Mouse (Mus musculus): ENCODE measurements around the gene Gm4869. TPM values are rescaled to one million over a fixed set of nuclear protein-coding genes. Genes with fewer than 3 reads are reported as not detected.
"Not testable (repeated sequence)": the region's sequence is repeated elsewhere in the genome, so short reads cannot be mapped to it uniquely, and the experiment has no call there.

Gene Gm4869
- total RNA-seq, 4 experiments from 2014 or later, result not detected

DNA sequence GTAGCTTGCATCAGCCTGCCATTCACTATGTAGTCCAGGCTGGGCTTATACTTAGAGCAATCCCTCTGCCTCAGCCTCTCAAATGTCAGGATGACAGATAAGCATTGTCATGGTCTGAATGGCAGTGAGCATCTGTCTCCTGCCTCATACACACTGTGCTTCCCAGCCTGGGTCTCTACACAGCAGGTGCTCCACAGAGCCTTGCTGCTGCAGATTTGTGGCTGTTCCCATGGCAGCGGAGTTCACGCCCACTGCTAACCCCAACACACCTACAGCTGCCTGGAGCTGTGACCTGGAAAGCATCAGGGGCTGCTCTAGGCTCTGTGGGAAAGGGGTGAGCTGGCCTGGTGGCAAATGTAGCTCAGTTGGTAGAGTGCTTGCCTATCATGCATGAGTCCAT is 19.5 kb downstream of the Gm4869 start:
- DNase-seq (ENCODE audit: low spot score in 2 of 2), result no peak

DNA sequence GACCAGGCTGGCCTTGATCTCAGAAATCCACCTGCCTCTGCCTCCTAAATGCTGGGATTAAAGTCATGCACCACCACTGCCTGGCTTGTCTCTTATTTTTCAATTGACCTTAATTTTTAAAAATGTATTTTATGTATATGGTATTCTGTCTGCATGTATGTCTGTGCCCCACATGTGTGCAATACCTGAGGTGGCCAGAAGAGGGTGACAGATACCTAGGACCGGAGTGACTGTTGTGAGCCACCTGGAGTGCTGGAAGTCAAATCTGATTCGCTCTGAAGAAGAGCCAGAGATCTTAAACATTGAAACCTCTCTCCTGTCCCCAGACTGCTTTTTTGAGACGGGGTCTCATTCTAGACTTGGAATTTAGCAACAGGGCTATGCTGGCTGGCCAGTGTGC is 26.9 kb downstream of the Gm4869 start:
- DNase-seq (ENCODE audit: low spot score in 2 of 2), result no peak

DNA sequence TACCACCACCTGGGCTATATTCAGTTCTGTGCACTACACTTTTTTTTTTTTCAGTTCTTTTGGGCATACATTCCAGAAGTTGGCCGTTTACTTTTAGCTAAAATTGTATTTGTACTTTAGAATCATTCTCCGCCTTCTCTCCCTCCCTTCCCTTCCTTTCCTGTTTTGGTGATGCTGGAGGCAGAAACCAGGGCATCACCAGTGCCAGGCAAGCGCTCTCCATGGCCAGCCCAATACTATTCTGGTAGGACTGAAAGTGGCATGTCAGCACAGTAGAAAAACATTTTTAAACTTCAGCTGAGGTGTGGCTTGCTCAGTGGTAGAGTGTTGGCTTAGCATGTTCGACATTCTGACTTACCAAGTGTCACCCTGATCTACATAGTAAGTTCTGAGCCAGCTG is 36.0 kb downstream of the Gm4869 start:
- no peak for DNase-seq (ENCODE audit: low spot score in 2 of 2)

DNA sequence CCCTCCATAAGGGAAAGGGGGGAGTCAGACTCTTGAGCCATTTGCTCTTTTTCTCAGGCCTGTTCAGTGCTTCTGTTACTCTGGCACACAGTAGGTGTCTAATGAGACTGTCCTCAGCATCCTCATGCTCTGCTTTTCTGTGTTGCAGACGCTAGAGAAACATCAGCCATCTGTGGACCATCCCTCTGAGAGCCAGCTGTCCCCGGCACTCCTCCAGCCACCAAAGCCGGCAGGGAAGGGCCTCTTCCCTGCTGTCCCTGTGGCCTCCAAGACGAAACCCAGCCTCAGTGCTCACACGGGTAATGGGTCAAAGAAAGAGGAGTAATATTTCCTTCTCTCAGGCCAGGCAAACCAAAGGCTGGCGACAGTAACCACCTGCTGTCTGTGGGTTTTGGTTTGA is 45.7 kb downstream of the Gm4869 start:
- DNase-seq (ENCODE audit: low spot score in 2 of 2), result no peak

DNA sequence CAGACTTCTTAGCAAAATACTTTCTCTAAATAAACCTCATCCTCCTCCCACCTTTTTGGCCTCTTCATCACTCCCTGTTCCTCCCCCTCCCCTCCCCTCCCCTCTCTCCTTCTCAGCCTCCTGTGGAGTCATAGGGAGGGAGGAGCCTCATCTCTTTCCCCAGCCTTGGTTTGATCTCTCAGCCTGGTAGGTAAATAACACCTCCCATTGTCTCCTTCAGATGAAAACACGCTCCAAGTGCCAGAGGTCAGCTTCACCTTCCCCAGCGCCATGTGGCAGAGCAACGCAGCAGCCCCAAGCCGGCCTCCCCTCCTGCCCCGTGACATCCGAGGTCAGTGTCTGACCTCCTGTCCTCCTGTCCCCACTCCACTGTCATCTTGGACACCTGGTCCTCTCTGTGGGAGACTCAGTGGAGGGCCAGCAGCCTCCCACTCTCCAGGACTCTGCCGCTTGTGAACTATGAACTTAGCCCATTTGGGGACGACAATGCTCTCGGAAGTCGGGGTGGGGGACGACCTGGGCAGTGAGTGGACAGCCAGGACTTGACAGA is 47.3 kb downstream of the Gm4869 start:
- DNase-seq (ENCODE audit: low spot score in 2 of 2), result no peak

DNA sequence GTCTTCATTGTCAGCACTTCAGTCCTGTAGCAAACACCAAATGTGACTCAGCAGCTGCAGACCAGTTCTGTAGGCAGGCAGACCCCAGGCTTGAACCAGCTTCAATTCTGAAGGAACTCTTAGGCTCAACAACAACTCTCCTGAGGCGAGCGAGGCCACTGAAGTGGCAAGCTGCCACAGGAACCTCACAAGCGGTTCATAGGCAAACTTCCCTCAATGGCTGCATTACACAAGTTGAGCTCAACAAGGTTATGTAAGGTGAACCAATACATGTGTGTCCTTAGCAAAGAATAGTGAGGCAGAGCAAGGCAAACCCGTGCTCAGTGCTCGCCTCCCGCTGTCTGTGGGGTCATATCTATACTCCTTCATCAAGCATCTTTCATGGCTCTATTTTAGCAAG is 52.7 kb downstream of the Gm4869 start:
- DNase-seq (ENCODE audit: low spot score in 2 of 2), result no peak

DNA sequence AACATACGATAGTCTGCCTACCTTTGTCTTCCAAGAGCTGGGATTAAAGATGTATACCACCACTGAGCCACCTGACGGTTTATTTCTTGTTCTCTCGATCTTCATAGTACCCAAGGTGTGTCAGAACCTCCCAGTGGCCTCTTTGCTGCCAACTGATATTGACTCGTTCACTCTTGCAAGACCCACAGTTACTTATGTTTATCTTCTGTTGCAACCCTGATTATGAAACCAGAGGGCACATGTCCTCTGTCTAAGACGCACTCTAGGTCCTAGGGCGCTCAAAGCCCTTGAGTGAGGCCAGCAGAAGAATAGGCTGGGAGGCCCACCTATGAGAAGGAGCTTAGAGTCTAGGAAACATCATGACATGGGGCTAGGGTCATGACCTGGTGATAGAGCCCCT is 55.3 kb downstream of the Gm4869 start:
- no peak for DNase-seq (ENCODE audit: low spot score in 2 of 2)

DNA sequence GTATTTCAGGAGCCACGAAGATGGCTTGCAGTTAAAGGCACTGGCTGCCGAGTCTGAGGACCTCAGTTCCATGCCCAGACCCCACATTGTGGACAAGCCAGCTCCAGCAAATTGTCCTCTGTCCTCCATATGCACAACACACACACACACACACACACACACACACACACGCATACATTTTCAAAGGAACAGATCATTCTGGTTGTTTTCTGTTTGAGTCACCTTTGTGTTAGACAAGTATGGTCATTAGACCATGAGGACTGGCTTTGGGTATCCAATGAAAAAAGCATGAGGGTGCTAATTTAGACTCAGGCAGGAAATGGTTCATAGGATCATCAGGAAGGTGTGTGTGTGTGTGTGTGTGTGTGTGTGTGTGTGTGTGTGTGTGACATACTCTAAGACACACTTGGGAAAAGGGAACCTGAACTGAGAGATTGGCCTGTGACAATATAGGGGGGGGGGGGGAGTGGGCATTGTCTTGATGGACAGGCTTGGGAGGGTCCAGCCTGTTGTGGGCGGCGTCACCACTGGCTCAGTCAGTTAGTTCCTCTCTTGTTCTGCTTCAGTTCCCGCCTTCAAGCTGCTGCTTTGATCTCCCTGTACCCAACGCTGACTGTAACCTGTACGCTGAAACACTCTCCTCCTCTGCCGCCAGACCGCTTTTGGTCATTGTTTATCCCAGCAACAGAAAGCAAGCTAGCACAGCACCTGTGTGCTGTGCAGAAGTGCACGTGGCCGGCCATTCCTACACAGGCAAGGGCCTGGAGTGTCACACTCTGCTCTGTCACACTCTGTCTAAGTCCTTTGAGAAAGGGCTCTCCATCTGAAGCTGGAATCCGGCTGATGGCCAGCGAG is 56.8 kb downstream of the Gm4869 start:
- DNase-seq (ENCODE audit: low spot score in 2 of 2), result no peak

DNA sequence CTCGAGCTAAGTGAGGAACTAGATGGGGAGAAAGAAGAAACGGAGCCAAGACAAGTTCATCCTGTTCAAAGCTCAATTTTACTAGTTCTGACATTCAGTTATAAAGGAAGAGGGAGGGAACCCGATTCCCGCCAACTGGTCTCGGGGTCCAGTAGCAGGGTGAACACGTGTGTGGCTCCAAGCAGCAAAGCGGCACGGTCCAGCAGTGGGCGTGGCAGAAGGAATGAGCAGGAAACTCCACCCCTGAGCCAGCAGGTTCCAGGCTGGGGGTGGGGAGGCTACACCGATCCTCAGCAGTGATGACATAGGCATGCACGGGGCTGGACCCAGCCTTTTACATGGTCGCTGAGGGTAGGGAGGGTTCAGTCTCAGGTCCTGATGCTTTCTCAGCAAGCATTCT is 57.5 kb downstream of the Gm4869 start:
- DNase-seq (ENCODE audit: low spot score in 2 of 2), result not testable (repeated sequence)

DNA sequence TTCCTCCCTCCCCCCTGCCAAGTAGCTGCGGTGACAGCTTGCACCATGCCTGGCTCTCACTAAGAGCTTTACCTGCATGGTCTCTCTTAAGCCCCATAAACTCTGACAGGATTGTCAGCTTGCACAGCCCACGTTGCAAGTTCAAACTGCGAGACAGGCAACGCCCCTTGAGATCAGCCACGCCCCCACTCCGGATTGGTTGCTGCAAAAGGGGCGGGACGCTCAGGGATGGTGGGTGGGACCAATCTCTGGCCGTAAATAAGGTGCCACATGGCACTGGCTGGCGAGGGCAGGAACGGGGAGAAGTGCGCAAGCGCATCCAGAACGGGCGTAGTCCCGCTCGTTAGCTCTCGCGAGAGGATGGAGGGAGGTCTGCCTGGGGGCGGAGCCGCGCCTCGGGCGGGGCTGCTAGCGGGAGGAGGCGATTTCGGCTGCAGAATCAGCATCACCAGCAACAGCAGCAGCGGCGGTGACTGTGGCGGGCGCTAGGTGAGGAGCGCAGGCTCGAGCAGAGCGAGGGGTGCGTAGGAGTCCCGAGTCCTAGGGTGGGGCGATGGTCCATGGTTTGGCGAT is 59.8 kb downstream of the Gm4869 start, which contains the start of gene Chst12:
Chst12 (plus strand) TSS at position 343 of the 573 bp plus-strand sequence.
- DNase-seq (ENCODE audit: low spot score in 2 of 2), result peak; percentile 93 to 99

DNA sequence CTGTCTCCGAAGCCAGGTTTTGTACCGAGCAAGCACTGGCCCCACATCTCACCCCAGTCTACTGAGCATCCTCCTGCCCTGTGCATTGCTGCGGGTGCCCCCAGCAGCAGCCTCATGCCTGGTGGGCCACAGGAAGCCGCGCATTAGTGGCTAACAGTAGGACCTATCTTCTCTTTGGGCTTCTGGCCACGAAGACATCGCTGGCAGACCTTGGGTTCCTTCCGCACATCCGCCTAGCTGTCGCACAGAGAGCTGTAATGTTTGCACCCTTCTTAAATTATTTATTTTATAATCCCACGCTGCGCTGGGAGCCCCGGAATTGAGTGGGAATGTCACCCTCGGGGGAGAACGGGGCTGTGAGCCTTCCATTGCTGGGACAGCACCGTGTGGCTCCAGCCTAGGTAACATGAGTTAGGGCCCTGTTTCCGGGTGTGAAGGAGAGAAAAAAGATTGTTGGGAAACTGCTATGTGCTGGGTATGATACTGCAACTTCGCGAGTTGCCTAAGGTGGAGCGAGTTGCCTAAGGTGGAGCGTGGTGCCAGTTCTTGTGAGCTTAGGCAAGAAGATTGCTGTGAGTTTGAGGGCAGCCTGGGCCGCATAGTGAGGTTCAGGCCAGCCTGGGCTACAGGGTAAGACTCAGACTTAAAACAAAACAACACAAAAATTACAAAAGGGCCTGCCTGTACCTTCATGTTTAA is 60.8 kb downstream of the Gm4869 start:
- DNase-seq (ENCODE audit: low spot score in 2 of 2), result peak in 1 of 2 experiments; percentile 27

DNA sequence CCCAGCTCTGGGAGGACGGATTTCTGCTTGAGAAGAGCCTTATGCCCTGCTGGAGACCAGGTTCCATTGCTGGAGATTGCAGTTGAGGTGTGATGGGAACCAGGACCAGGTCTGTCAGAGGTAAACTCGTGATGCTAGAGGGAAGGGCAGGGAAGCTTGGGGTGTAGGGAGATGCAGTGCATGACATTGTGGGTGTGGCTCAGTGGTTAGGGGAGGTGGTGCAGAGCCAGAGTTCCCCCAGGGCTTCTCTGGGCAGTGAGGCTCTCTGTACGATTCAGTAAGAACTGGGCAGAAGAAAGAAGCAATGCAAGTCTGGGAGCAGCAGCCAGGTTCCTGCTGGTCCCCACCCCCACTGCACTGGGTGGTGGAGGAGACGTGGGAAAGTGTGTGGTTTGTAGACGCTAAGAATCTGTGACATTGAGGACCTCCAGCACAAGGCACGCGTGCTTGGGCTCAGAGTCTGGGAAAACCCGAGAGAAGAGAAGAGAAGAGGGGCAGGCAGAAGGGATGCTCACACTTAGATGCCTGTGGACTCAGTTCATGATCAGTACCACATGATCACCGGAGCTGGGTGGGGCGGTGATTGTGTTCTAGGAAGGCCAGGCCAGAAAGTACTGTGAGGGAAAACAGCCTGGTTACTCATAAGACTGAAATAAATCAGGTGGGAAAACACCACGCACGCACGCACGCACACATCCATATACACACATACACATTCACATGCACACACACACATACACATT is 62.2 kb downstream of the Gm4869 start:
- DNase-seq (ENCODE audit: low spot score in 2 of 2), result no peak

DNA sequence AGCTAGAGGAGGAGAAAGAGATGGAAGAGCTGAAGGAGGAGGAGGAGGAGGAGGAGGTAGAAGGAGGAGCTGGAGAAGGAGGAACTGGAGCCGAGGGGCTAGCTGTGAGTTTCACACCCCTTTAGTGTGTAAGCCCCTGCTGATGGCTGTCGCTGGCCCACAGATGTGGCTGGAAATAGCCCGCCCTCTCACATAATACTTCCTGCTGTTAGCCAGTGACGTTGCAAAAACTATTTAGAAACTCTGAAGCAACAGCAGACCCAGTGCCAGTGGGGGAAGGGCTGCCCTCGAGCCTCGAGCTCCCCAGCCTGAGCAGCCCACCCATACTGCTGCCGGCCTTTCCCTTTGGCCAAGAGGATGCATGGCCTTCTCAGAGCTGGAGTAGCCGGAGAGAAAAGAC is 63.2 kb downstream of the Gm4869 start:
- no peak for DNase-seq (ENCODE audit: low spot score in 2 of 2)

DNA sequence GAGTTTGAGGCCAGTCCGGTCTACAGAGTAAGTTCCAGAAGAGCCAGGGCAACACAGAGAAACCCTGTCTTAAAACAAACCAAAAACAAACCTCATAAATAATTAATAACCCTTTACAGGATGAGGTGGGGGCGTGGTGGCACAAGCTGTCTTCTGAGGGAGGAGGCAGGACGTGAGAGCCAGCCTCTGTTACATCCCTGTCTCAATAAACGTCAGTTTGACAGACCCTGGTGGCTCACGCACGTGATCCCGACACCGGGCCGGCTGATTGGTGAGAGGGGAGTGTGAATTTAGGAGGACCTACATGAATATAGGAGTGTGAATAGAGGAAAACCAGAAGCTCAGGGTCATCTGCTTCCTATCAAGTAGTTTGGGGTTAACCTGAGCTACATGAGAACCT is 63.8 kb downstream of the Gm4869 start:
- DNase-seq (ENCODE audit: low spot score in 2 of 2), result no peak

DNA sequence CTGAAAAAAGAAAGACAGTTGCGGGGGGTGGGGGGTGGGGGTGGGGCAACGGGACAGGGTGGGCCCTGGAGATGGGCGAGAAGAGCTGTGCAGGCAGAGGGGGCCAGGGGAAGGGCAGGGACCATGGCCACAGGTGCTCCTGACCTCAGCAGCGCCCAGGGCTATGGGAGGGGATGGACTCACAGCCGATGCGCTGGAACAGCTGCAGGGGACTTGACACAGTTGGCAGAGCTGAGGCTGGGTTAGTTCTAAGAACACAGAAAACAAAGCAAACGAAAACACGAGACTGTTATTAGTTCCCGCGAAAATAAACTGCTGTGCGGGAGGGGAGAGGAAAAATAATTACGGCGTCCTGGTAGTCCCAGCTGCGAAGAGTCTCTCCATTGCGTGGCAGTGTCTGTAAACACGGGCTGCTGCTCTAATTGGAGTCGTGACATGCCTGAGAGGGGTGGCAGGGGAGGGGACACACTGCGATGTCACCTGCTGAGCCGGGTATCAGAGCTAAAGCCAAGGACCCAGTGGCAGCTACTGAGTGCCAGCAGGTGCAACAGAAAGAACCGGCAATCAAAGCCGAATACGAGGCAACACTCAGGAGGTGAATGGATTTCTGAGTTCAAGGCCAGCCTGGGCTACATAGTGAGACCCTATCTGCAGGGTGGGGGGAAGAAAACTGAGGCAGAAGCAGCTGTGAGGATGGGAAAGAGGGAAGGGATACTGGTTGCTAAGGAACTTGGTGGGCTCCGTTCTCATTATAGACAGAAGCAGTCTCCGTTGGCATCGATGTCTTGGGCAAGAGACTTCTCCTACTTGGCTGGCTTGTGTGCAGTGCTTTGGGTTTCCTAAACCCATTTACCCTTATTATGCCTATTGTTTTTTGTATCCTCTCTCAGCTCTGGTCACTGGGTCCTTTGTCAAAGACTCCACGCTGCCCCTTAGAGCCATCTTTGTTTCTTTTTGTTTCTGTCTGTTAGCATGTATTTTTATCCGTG is 64.9 kb downstream of the Gm4869 start:
- no peak for DNase-seq (ENCODE audit: low spot score in 2 of 2)

DNA sequence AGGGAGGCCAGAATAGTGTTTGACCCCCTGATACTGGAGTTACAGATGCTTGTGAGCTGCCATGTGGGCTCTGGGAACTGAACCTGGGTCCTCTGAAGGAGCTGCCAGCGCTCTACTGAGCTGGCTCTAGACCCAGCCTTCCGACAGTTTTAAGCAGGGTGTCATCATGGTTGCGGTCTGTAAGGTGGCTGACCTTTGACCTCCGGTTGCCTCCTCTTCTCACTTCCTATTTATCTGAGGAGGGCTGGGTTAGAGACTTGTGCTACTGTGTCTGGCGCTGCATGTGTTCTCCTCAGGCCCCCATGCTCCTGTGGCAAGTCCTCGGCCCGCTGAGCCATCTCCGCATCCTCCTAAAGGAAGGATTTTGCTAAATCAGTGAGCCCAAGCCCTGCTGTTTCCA is 68.5 kb downstream of the Gm4869 start:
- no peak for DNase-seq (ENCODE audit: low spot score in 2 of 2)

DNA sequence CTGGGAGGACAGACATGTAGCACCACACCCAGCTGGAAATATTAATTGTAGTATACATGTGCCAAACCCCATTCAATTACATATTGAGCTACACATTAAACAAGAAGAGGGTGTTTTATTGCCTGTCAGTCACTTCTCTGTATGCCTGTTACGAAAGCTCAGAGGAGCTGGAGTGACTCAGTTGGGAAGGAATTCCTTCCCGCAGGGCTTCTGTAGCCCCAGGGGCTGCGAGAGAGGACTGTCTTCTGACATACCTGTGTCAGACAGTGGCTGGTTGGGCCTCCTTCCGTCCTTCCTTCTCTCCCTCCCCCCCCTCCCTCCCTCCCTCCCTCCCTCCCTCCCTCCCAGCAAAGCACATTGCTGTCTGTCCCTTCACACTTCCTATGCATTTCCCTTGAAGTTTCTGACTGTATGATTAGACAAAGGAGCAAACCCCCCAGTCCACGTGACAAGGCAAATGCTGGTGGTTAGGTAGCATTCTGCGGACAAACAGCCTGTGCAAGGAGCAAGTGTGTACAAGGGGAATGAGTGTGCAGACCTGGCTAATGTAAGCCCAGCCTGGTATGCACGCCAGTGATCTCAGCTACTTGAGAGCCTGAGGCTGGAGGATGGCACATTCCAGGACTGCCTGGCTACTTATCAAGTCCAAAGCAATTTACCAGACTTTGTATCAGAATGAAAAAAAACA is 69.5 kb downstream of the Gm4869 start:
- no peak for DNase-seq (ENCODE audit: low spot score in 2 of 2)

DNA sequence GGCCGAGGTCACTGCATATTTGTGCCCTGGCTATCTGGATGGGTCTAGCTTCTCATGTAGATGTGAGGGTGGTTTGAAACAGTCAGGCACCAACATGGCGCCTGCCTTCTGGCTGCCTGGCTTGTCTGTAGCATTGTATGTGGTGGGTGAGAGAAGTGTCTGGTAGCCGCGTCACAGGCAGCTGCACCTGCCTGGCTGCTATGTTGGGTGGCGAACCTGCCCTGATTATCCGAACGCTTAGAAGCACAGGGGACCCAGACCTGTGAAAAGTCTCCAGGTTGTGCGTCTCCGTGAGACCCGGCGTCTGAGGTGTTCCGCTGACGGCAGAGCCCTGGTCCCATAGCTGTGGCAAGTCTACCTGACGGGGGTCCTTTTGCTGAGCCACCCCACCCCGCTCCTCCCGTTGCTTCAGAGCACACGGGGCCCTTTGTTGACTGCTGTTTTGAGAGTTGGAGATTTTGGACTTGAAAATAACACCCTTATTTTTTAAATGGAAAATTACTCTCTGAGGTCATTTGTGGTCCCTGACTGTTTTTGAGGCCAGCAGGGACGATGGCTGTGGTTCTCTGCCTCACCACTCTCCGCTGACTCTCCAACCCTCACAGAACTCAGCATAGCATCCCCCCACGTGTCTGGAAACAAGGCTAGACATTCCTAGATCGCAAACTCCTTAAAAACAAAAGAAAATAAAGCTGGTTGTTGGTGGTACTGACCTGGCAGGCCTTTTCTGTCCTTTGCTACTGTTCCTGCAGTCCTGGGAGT is 71.9 kb downstream of the Gm4869 start:
- DNase-seq (ENCODE audit: low spot score in 2 of 2), result no peak

DNA sequence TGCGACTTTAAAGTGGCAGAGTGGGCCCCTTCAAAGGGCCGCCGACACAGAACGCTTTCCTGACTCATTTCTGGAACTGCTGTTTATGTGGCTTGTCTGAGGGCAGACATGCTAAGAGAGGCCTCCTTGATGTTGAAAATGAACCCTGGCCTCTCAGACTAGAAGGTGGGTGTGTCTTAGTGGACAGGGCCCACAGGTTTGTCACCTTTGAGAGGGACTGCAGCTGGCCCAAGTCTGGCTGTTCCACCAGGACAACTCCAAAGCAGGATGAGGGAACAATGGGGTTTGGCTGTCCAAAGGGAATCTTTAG is 72.4 kb downstream of the Gm4869 start:
- no peak for DNase-seq (ENCODE audit: low spot score in 2 of 2)
